Mouse (Mus musculus): ENCODE measurements at regions not wholly inside any gene's neighbourhood (a gene's known extent, or its start where the extent isn't known, plus 50 kb on each side); places are given as distances from the start of the nearest gene placed in this dataset.

DNA sequence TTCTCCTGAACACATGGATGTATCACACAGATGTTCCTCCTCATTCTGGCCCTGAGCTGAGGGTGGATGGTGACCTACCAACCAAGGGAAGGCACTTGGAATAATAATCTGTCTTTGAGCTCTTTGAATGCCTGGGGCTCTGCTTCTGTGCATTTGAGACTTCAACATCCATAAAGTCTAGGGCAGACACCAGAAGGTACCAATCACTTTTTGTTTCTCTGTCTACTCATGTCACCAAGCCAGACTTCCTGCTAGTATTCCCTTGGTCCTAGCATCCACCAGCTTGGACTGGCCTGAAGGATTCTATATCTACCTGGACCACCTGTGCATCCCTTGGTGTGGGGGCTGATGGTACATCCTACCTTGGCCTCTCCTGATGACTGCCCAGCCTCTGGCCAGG, 291.7 kb downstream of the Gm9195 start:
- TF ChIP-seq CTCF (IDR thresholded peaks at IDR 0.05; ENCODE audit: low read depth, low read length) (no peak), GATA1 (IDR thresholded peaks at IDR 0.05; ENCODE audit: borderline replicate concordance, low read length) (no peak), GATA2 (IDR thresholded peaks at IDR 0.05; ENCODE audit: borderline replicate concordance, low read depth, low read length) (no peak), TAL1 (conservative IDR thresholded peaks at IDR 0.05; ENCODE audit: low read depth, low read length) (no peak), POLR2AphosphoS5 (IDR thresholded peaks at IDR 0.05; ENCODE audit: insufficient replicate concordance, low read depth, low read length) (no peak)
- Histone ChIP-seq H3K4me1 (ENCODE audit: insufficient read depth, low read depth, low read length) (no peaks in the 10 kb centered on the region), H3K27me3 (ENCODE audit: insufficient read depth, low read length) (no peaks in the 10 kb centered on the region), H3K36me3 (replicated peaks) (no peaks in the 10 kb centered on the region), H3K4me3 (ENCODE audit: low read depth, low read length) (no peak overlapping the region), H3K9me3 (replicated peaks) (peaks cover 27% of the 10 kb centered on the region)
- no peak for ATAC-seq (ENCODE audit: extremely low read depth, insufficient number of reproducible peaks, low FRiP score, poor library complexity, severe bottlenecking)
- no peak for DNase-seq (ENCODE audit: low spot score)

DNA sequence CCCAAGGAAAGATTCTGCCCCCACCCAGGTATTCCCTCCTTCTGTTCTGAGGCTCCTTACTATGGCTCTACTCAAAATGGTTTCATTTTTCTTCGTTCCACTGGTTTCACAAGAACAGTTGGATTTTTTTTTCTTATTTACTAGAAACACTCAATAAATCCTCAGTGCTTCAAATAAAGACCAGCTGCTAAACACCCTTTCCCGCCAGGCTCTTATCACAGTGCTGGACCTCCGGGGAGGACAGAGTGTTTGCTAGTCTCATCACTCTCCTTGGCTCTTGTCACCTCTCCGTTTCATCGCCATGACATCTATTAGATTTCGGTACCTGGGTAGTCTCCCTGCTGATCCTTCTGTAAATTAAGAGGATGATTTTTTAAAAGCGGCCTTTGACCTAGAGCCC, 293.7 kb downstream of the Gm9195 start:
- no peak overlapping the region for H3K4me3 ChIP-seq (ENCODE audit: low read depth, low read length)
- TF ChIP-seq GATA1 (IDR thresholded peaks at IDR 0.05; ENCODE audit: borderline replicate concordance, low read length): no peak
- no peak for TF ChIP-seq TAL1 (conservative IDR thresholded peaks at IDR 0.05; ENCODE audit: low read depth, low read length)
- no peak for TF ChIP-seq CTCF (IDR thresholded peaks at IDR 0.05; ENCODE audit: low read depth, low read length)
- TF ChIP-seq POLR2AphosphoS5 (IDR thresholded peaks at IDR 0.05; ENCODE audit: insufficient replicate concordance, low read depth, low read length): no peak
- no peak for TF ChIP-seq GATA2 (IDR thresholded peaks at IDR 0.05; ENCODE audit: borderline replicate concordance, low read depth, low read length)
- H3K27me3 ChIP-seq (ENCODE audit: insufficient read depth, low read length): no peaks in the 10 kb centered on the region
- H3K4me1 ChIP-seq (ENCODE audit: insufficient read depth, low read depth, low read length): no peaks in the 10 kb centered on the region
- ATAC-seq (ENCODE audit: extremely low read depth, insufficient number of reproducible peaks, low FRiP score, poor library complexity, severe bottlenecking): no peak
- peaks cover 19% of the 10 kb centered on the region for H3K9me3 ChIP-seq (replicated peaks)
- no peaks in the 10 kb centered on the region for H3K36me3 ChIP-seq (replicated peaks)
- DNase-seq (ENCODE audit: low spot score): no peak

DNA sequence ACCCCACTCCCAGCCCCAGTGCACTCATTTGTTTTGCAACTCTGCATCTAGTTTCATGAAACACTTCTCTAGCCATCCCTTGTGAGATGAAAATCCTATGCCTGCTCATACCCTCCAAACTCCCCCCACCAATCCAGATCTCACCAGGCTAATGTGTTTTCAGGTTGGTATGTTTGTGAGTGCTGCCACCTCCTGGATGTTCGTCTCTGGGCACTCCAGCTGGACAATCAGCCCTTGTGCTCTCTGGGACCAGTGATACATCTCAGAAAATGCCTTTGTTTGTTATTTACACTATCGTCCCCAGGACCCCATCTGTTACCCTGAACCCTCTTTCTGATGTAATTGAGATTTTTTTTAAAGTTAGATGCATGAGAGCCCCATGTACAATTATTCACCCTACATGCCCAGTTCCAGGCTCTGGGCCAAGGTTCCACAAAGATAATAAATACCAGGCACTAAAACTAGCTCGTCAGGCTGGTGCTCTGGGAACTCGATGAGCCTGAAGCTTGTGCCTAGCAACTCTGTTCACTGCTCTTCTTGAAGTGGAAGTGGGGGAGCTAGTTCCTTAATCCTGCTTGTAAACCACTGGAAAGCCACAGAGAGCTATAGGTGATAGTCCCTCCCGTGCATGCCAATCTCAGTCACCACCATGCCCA, 304.2 kb downstream of the Gm9195 start:
- H3K4me3 ChIP-seq (ENCODE audit: low read depth, low read length): no peak overlapping the region
- no peak for ATAC-seq (ENCODE audit: extremely low read depth, insufficient number of reproducible peaks, low FRiP score, poor library complexity, severe bottlenecking)
- H3K9me3 ChIP-seq (replicated peaks): peaks cover 11% of the 10 kb centered on the region
- TF ChIP-seq TAL1 (conservative IDR thresholded peaks at IDR 0.05; ENCODE audit: low read depth, low read length) (no peak), GATA1 (IDR thresholded peaks at IDR 0.05; ENCODE audit: borderline replicate concordance, low read length) (no peak), CTCF (IDR thresholded peaks at IDR 0.05; ENCODE audit: low read depth, low read length) (no peak), GATA2 (IDR thresholded peaks at IDR 0.05; ENCODE audit: borderline replicate concordance, low read depth, low read length) (no peak), POLR2AphosphoS5 (IDR thresholded peaks at IDR 0.05; ENCODE audit: insufficient replicate concordance, low read depth, low read length) (no peak)
- no peaks in the 10 kb centered on the region for H3K4me1 ChIP-seq (ENCODE audit: insufficient read depth, low read depth, low read length)
- no peaks in the 10 kb centered on the region for H3K36me3 ChIP-seq (replicated peaks)
- no peak for DNase-seq (ENCODE audit: low spot score)
- H3K27me3 ChIP-seq (ENCODE audit: insufficient read depth, low read length): no peaks in the 10 kb centered on the region

DNA sequence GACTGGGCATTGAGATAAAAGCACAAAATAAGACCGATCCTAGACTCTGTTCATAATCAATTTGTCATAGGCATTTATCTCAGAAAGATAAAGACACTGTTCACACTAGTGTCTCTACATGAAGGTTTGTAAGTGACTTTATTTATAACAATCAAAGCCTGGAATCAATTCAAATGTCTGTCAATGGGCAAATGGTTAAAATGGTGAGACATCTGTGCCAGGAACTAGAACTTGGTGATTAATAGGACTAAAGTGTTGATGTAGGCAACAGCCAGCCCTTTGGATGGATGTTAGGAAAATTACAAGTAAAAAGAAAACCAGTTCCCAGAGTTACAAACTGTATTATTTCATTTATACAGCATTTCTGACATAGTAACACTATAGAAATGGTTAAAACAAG, 315.9 kb downstream of the Gm9195 start:
- TF ChIP-seq POLR2AphosphoS5 (IDR thresholded peaks at IDR 0.05; ENCODE audit: insufficient replicate concordance, low read depth, low read length) (no peak), CTCF (IDR thresholded peaks at IDR 0.05; ENCODE audit: low read depth, low read length) (no peak), TAL1 (conservative IDR thresholded peaks at IDR 0.05; ENCODE audit: low read depth, low read length) (no peak), GATA1 (IDR thresholded peaks at IDR 0.05; ENCODE audit: borderline replicate concordance, low read length) (no peak), GATA2 (IDR thresholded peaks at IDR 0.05; ENCODE audit: borderline replicate concordance, low read depth, low read length) (no peak)
- DNase-seq (ENCODE audit: low spot score): no peak
- no peaks in the 10 kb centered on the region for H3K4me1 ChIP-seq (ENCODE audit: insufficient read depth, low read depth, low read length)
- no peak overlapping the region for H3K4me3 ChIP-seq (ENCODE audit: low read depth, low read length)
- no peaks in the 10 kb centered on the region for H3K27me3 ChIP-seq (ENCODE audit: insufficient read depth, low read length)
- no peaks in the 10 kb centered on the region for H3K36me3 ChIP-seq (replicated peaks)
- no peak for ATAC-seq (ENCODE audit: extremely low read depth, insufficient number of reproducible peaks, low FRiP score, poor library complexity, severe bottlenecking)
- H3K9me3 ChIP-seq (replicated peaks): peaks cover 17% of the 10 kb centered on the region

DNA sequence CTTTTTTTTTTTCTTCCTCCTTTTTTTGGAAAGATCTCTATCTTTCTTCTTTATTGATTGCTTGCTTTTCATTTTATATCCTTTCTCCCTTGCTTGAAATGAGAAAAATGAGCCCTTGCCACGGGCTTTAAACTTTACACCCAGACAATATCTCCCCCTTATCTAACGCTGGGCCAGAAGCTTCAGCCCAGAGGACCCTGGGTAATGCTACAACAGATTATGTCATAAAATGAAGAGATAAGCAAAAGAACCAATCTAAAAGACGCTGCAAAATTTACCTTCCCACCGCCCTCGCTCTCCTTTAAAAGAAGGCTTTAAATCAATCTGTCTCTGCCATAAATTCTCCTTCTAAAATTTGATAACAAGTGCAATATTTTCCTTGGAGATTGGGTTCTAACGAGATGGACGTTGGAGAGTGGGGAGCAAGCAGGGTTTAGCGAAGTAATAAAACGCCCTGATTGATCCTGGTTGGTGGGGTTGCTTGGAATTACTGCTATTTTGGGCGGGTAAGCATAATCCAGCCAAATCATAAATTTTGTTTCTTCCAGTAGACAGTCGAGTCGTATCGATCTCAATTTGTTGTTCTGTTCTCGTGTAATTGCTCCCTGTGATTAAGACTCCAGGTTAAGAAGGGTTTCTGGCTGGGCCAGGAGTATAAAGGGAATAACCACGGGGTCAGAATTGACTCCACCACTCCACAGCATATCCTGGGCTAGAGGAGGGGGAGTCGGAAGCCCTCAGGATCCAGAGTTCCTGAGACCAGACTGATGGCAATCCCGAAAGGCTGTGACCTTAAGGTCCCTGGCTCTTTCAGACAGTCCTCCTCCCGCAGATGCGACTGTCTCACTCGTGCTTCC, 318.9 kb downstream of the Gm9195 start:
- TF ChIP-seq POLR2AphosphoS5 (IDR thresholded peaks at IDR 0.05; ENCODE audit: insufficient replicate concordance, low read depth, low read length) (no peak), GATA1 (IDR thresholded peaks at IDR 0.05; ENCODE audit: borderline replicate concordance, low read length) (no peak), TAL1 (conservative IDR thresholded peaks at IDR 0.05; ENCODE audit: low read depth, low read length) (no peak), CTCF (IDR thresholded peaks at IDR 0.05; ENCODE audit: low read depth, low read length) (no peak), GATA2 (IDR thresholded peaks at IDR 0.05; ENCODE audit: borderline replicate concordance, low read depth, low read length) (no peak)
- Histone ChIP-seq H3K27me3 (ENCODE audit: insufficient read depth, low read length) (no peaks in the 10 kb centered on the region), H3K4me3 (ENCODE audit: low read depth, low read length) (no peak overlapping the region), H3K9me3 (replicated peaks) (peaks cover 37% of the 10 kb centered on the region), H3K36me3 (replicated peaks) (no peaks in the 10 kb centered on the region), H3K4me1 (ENCODE audit: insufficient read depth, low read depth, low read length) (no peaks in the 10 kb centered on the region)
- no peak for DNase-seq (ENCODE audit: low spot score)
- no peak for ATAC-seq (ENCODE audit: extremely low read depth, insufficient number of reproducible peaks, low FRiP score, poor library complexity, severe bottlenecking)

DNA sequence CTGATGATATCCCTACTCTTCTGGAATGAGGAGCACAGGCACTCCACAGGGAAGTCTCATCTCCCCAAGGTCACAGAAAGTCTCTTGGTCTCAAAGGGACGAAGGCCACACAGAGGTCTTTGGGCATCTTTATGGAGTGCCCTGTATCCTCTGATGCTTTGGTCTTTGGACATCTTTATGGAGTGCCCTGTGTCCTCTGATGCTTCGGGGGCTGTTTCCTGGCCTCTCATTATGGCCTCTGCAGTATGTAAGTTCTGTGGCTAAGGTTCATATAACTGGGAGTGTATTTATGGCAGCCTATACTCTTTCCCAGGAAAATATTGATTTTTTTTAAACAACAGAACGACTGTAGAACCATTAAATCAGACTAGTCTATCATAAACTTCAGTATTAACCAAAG, 319.9 kb downstream of the Gm9195 start:
- H3K9me3 ChIP-seq (replicated peaks): peaks cover 42% of the 10 kb centered on the region
- no peaks in the 10 kb centered on the region for H3K36me3 ChIP-seq (replicated peaks)
- no peaks in the 10 kb centered on the region for H3K27me3 ChIP-seq (ENCODE audit: insufficient read depth, low read length)
- no peak for TF ChIP-seq CTCF (IDR thresholded peaks at IDR 0.05; ENCODE audit: low read depth, low read length)
- TF ChIP-seq GATA1 (IDR thresholded peaks at IDR 0.05; ENCODE audit: borderline replicate concordance, low read length): no peak
- no peak for TF ChIP-seq GATA2 (IDR thresholded peaks at IDR 0.05; ENCODE audit: borderline replicate concordance, low read depth, low read length)
- no peak for TF ChIP-seq TAL1 (conservative IDR thresholded peaks at IDR 0.05; ENCODE audit: low read depth, low read length)
- no peak for TF ChIP-seq POLR2AphosphoS5 (IDR thresholded peaks at IDR 0.05; ENCODE audit: insufficient replicate concordance, low read depth, low read length)
- DNase-seq (ENCODE audit: low spot score) (no peak), ATAC-seq (ENCODE audit: extremely low read depth, insufficient number of reproducible peaks, low FRiP score, poor library complexity, severe bottlenecking) (no peak)
- no peaks in the 10 kb centered on the region for H3K4me1 ChIP-seq (ENCODE audit: insufficient read depth, low read depth, low read length)
- H3K4me3 ChIP-seq (ENCODE audit: low read depth, low read length): no peak overlapping the region
